Mouse (Mus musculus): ENCODE data around the gene Cyren. TPM values are rescaled to one million over a fixed set of nuclear protein-coding genes. Genes with fewer than 3 reads are reported as not detected.

Cyren gene
- polyA plus RNA-seq, 1 experiment from 2014 or later, result 5.8 TPM

DNA sequence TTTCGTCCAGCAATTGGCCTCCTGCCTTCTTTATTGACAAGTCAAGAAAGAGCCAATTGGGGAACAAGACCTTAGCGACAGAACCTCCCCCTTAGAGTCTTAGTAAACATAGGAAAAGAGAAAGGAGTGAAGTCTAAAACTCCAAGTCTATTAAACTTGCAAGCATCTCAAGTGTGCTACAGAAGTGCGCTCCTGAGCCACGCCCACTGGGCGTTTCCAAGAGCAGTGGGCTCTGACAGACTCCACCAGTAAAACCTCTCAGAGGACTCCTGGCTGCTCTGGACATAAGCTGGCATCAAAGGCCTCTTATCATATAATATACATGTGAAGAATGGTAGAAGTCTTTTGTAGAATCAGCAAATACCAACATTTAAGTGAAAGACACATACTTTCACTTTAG, 25.6 kb upstream of the Cyren start:
- TF ChIP-seq EP300 (optimal IDR thresholded peaks at IDR 0.05), result no peak
- no peak for TF ChIP-seq CTCF (IDR thresholded peaks at IDR 0.05; ENCODE audit: low read depth)
- peaks cover 7% of the 10 kb centered on the region for H3K36me3 ChIP-seq (ENCODE audit: control insufficient read depth, insufficient read depth, low read length)
- WGBS, result 58% methylated on average over 5 of the region's 5 CpGs
- no peak overlapping the region for H3K9ac ChIP-seq (ENCODE audit: low read length)
- DNase-seq (ENCODE audit: low spot score) (peak; percentile 41), ATAC-seq (ENCODE audit: low FRiP score, low TSS enrichment) (0 out of 2 replicates have a peak, but pooled peaks have one; percentile 36)
- peak overlapping the region; percentile 14; the same call in 1 of the 2 replicates for H3K4me2 ChIP-seq (replicated peaks; ENCODE audit: low read depth)
- H3K27me3 ChIP-seq (ENCODE audit: control insufficient read depth, insufficient read depth, low read length), result no peaks in the 10 kb centered on the region
- no peak overlapping the region for H3K27ac ChIP-seq (replicated peaks)
- no peaks in the 10 kb centered on the region for H3K9me3 ChIP-seq (ENCODE audit: control insufficient read depth, low read length)
- H3K4me3 ChIP-seq (ENCODE audit: low read depth, low read length), result no peak overlapping the region
- H3K4me1 ChIP-seq (replicated peaks; ENCODE audit: control insufficient read depth, insufficient read depth), result no peaks in the 10 kb centered on the region

DNA sequence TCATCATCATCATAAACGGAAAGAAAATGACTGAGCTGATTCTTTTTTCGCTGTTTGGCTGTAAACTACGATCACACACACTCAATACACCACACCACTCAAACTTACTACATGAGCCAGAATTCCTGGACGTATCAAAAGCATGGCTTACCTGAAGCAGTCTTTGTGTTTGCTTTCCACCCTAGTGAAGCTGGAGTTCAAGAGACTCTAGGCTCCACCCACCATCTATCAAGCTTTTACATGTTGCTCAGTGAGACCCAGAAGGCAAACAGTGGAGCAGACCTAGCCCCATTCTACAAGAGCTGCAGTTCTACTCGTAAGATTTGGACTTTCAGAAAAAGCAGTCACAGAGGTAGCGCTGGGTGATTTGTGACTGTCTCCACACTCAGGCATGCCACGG, 24.7 kb upstream of the Cyren start:
- Histone ChIP-seq H3K36me3 (ENCODE audit: control insufficient read depth, insufficient read depth, low read length) (peaks cover 7% of the 10 kb centered on the region), H3K27me3 (ENCODE audit: control insufficient read depth, insufficient read depth, low read length) (no peaks in the 10 kb centered on the region), H3K4me3 (ENCODE audit: low read depth, low read length) (no peak overlapping the region), H3K9ac (ENCODE audit: low read length) (peak overlapping the region; percentile 18; the same call in 1 of the 2 replicates), H3K27ac (replicated peaks) (no peak overlapping the region; the same call in 1 of the 2 replicates), H3K4me1 (replicated peaks; ENCODE audit: control insufficient read depth, insufficient read depth) (no peaks in the 10 kb centered on the region), H3K4me2 (replicated peaks; ENCODE audit: low read depth) (peak overlapping the region; percentile 31; the same call in 1 of the 2 replicates), H3K9me3 (ENCODE audit: control insufficient read depth, low read length) (no peaks in the 10 kb centered on the region)
- 65% methylated on average over 7 of the region's 7 CpGs for WGBS
- TF ChIP-seq CTCF (IDR thresholded peaks at IDR 0.05; ENCODE audit: low read depth), result no peak
- TF ChIP-seq EP300 (optimal IDR thresholded peaks at IDR 0.05), result no peak
- ATAC-seq (ENCODE audit: low FRiP score, low TSS enrichment), result no peak
- DNase-seq (ENCODE audit: low spot score), result peak; percentile 23

DNA sequence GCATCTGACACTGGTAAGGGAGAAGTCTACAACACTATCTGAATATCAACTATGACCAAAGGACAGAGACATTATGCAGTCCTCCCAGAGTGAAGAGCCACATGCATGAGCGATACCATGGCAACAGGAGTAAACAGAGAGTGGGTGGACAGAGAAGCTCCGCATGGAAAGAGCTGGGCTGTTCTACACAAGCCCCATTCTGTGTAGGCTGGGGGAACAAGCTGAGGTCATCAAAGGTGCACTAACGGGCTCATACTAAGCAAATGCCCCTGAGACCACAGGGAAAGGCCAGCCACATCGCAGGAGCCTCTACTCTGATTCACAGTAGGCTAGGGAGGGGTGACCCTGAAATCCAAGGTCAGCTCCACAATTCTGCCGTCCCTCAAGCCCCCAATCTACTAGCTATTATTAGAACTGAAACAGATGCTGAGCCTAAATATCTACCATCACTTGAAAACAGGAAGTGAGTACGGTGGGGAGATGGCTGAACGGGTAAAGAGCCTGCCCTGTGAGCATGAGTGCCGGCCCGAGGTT, 24.1 kb upstream of the Cyren start:
- Histone ChIP-seq H3K36me3 (ENCODE audit: control insufficient read depth, insufficient read depth, low read length) (peaks cover 3% of the 10 kb centered on the region), H3K27ac (replicated peaks) (no peak overlapping the region), H3K4me1 (replicated peaks; ENCODE audit: control insufficient read depth, insufficient read depth) (no peaks in the 10 kb centered on the region), H3K9ac (ENCODE audit: low read length) (no peak overlapping the region), H3K4me3 (ENCODE audit: low read depth, low read length) (no peak overlapping the region), H3K27me3 (ENCODE audit: control insufficient read depth, insufficient read depth, low read length) (no peaks in the 10 kb centered on the region), H3K9me3 (ENCODE audit: control insufficient read depth, low read length) (no peaks in the 10 kb centered on the region), H3K4me2 (replicated peaks; ENCODE audit: low read depth) (no peak overlapping the region)
- 48% methylated on average over 9 of the region's 9 CpGs for WGBS
- ATAC-seq (ENCODE audit: low FRiP score, low TSS enrichment) (peak; percentile 21; the same call in 1 of the 2 replicates), DNase-seq (ENCODE audit: low spot score) (no peak)
- TF ChIP-seq CTCF (IDR thresholded peaks at IDR 0.05; ENCODE audit: low read depth) (no peak), EP300 (optimal IDR thresholded peaks at IDR 0.05) (no peak)

GRCm38 (mm10) chr6:34900990-34901389, 23.1 kb upstream of the Cyren start:
- Histone ChIP-seq H3K9ac (ENCODE audit: low read length) (no peak overlapping the region), H3K4me3 (ENCODE audit: low read depth, low read length) (no peak overlapping the region), H3K4me1 (replicated peaks; ENCODE audit: control insufficient read depth, insufficient read depth) (no peaks in the 10 kb centered on the region), H3K9me3 (ENCODE audit: control insufficient read depth, low read length) (no peaks in the 10 kb centered on the region), H3K36me3 (ENCODE audit: control insufficient read depth, insufficient read depth, low read length) (peaks cover 2% of the 10 kb centered on the region), H3K27ac (replicated peaks) (no peak overlapping the region), H3K4me2 (replicated peaks; ENCODE audit: low read depth) (no peak overlapping the region), H3K27me3 (ENCODE audit: control insufficient read depth, insufficient read depth, low read length) (no peaks in the 10 kb centered on the region)
- ATAC-seq (ENCODE audit: low FRiP score, low TSS enrichment) (no peak), DNase-seq (ENCODE audit: low spot score) (no peak)
- 87% methylated on average over 2 of the region's 2 CpGs for WGBS
- no peak for TF ChIP-seq EP300 (optimal IDR thresholded peaks at IDR 0.05)

DNA sequence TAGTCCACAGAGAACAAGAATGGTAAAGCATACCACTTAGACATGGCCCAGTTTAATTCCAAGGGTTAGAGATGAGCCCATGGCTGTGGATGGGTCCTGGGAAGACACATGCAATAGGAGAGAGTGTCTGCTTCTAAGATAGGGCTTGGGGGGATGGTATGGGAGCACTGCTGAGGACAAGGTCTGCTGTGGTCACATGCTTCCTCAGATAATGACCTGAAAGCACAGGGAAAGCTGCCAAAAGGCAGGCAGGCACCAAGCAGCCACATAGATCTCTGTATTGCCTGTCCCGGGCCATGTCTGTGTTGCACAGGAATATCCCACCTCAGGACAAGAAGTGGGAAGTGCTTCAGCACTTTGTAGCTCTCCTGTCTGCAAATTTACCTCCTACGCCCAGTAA, 21.3 kb upstream of the Cyren start:
- Histone ChIP-seq H3K9ac (ENCODE audit: low read length) (no peak overlapping the region), H3K4me2 (replicated peaks; ENCODE audit: low read depth) (no peak overlapping the region), H3K4me3 (ENCODE audit: low read depth, low read length) (no peak overlapping the region), H3K27me3 (ENCODE audit: control insufficient read depth, insufficient read depth, low read length) (no peaks in the 10 kb centered on the region), H3K4me1 (replicated peaks; ENCODE audit: control insufficient read depth, insufficient read depth) (no peaks in the 10 kb centered on the region), H3K36me3 (ENCODE audit: control insufficient read depth, insufficient read depth, low read length) (peaks cover 6% of the 10 kb centered on the region), H3K27ac (replicated peaks) (no peak overlapping the region), H3K9me3 (ENCODE audit: control insufficient read depth, low read length) (no peaks in the 10 kb centered on the region)
- DNase-seq (ENCODE audit: low spot score), result no peak
- TF ChIP-seq EP300 (optimal IDR thresholded peaks at IDR 0.05) (no peak), CTCF (IDR thresholded peaks at IDR 0.05; ENCODE audit: low read depth) (no peak)
- no peak for ATAC-seq (ENCODE audit: low FRiP score, low TSS enrichment)
- 86% methylated on average over 2 of the region's 2 CpGs for WGBS

DNA sequence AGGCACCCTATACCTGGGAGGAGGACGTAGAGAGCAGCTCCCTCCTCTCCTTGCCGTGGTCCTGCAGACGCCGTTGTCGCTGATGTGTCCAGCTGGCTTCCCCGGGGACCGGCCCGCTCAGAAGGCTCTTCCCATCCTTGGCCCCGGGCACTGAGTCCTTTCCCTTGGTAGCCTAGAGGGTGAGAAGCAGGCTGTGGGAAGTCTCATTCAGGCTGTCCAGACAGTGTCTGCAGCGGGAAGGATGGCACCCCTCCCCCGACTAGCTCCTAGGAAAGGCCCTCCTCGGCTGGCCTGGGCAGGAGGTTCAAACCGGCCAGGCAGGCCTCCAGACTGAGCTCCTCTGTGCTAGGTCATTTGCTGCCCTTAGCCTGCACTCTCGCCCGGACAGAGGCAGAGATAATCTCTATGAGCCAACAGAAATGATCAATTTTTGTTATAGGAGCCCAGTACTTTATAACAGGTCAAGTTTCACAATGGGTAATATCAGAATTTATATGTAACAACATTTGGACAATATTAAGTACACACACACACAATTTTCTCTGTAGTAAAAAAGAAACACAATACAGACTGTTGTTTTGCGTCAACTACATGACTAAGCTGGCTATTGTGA, 18.4 kb upstream of the Cyren start:
- Histone ChIP-seq H3K27ac (replicated peaks) (no peak overlapping the region), H3K4me1 (replicated peaks; ENCODE audit: control insufficient read depth, insufficient read depth) (no peaks in the 10 kb centered on the region), H3K9ac (ENCODE audit: low read length) (no peak overlapping the region), H3K4me2 (replicated peaks; ENCODE audit: low read depth) (no peak overlapping the region), H3K36me3 (ENCODE audit: control insufficient read depth, insufficient read depth, low read length) (peaks cover 9% of the 10 kb centered on the region), H3K4me3 (ENCODE audit: low read depth, low read length) (no peak overlapping the region), H3K9me3 (ENCODE audit: control insufficient read depth, low read length) (no peaks in the 10 kb centered on the region), H3K27me3 (ENCODE audit: control insufficient read depth, insufficient read depth, low read length) (no peaks in the 10 kb centered on the region)
- no peak for ATAC-seq (ENCODE audit: low FRiP score, low TSS enrichment)
- TF ChIP-seq EP300 (optimal IDR thresholded peaks at IDR 0.05), result no peak
- no peak for TF ChIP-seq CTCF (IDR thresholded peaks at IDR 0.05; ENCODE audit: low read depth)
- DNase-seq (ENCODE audit: low spot score), result no peak
- WGBS, result 65% methylated on average over 16 of the region's 16 CpGs

Data from stomach, postnatal 0 days (tissue).